Mouse (Mus musculus): ENCODE results near the gene Pkd1l3. TPM values are rescaled to one million over a fixed set of nuclear protein-coding genes. Genes with fewer than 3 reads are reported as not detected.

Pkd1l3 gene
- polyA plus RNA-seq, 1 experiment from 2014 or later = 0.12 TPM

DNA sequence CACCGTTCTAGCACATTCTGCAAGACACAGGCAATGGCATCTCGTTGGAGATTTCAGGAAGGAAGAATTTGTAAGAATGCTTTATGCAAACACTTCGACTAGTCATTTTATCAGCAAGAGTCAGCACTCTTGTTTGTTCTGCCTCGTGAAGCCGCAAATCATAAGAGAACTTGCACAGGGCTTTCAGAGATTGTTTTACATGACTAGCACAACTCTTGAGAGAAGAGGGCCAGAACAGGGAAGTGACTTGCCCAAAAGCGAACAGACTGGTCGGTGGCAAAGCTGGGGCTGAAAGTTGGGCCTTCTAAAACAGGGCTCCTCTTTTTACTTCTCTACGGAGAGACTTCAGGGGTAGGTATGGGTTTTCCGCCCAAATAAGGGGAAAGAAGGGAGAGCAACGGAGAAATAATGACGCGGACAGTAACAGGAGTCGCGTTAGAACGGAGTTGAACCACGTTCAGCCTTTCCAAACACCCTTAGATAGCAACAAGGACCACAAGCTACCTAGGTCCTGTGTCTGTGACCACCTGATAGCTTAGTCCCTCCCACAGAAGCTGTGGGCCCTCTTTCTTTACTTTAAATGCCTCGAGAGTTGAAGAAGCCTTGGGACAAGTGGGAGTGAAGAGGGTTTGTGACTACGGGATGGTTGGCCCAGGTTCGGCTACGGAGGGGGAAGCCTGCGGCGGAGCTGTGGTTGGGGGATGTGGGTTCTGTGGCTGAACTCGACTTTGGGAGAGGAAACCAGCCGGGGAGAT lies 90.4 kb downstream of the Pkd1l3 start:
- H3K9ac ChIP-seq (ENCODE audit: low read length) = peak overlapping the region; percentile 100
- peaks cover 7% of the 10 kb centered on the region; the same call in 1 of the 2 replicates for H3K4me1 ChIP-seq (ENCODE audit: control insufficient read depth, insufficient read depth, low read length)
- peak overlapping the region; percentile 85 for H3K27ac ChIP-seq (ENCODE audit: low read length)
- H3K9me3 ChIP-seq (replicated peaks; ENCODE audit: control insufficient read depth, low read length) = no peaks in the 10 kb centered on the region
- peak overlapping the region; percentile 95 for H3K4me3 ChIP-seq (replicated peaks; ENCODE audit: low read length)
- peaks cover 5% of the 10 kb centered on the region; the same call in 1 of the 2 replicates for H3K36me3 ChIP-seq (ENCODE audit: control insufficient read depth, insufficient read depth, low read length)
- 7% methylated on average over 24 of the region's 24 CpGs for WGBS
- no peaks in the 10 kb centered on the region for H3K27me3 ChIP-seq (ENCODE audit: control insufficient read depth, insufficient read depth, low read length)
- no peak for ATAC-seq (ENCODE audit: insufficient read depth, low FRiP score)
- H3K4me2 ChIP-seq (ENCODE audit: low read depth, low read length) = peak overlapping the region; percentile 95

DNA sequence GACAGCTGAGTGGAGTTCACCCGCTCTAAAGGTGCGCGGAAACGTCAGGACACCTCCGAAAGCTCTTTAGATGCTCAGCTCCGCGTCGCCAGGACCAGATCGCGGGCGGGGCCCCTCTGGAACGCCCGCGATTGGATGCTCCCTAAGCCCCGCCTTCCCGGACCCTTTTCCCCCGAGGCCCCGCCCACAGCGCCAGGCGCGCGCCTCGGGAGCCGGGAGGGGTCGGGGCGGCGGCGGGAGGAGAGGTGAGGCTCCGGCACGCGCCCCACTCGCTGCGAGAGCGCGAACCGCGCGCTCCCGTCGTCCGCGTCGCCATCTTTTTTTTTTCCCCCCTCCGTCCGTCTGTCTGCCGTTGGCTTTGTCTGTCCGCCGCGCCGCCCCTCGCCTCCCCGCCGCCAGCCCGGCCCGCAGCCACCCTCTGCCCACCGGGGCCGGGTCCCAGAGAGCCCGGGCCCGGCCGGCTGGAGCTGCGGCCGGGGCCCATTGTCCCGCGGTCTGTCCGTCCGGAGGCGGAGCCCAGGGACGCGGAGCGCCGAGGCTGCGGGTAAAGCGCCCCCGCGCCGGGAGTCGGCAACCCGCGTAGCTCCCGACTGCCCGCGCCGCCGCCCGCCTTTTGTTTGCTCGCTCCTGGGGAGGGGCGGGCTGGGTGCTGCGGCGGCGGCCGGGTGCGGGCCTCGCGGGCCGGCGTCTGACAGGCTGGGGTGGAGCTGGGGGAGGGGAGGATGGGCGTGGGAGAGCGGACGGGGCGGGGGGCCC lies 91.2 kb downstream of the Pkd1l3 start, which contains the start of gene Zfp821:
Zfp821 (plus strand) TSS at position 227 of the 756 bp plus-strand sequence.
- Histone ChIP-seq H3K4me3 (replicated peaks; ENCODE audit: low read length) (peak within 1 kb of the TSS; percentile 95), H3K9me3 (replicated peaks; ENCODE audit: control insufficient read depth, low read length) (no peaks in the 10 kb centered on the region), H3K9ac (ENCODE audit: low read length) (peak within 1 kb of the TSS; percentile 100), H3K4me1 (ENCODE audit: control insufficient read depth, insufficient read depth, low read length) (peaks cover 7% of the 10 kb centered on the region; the same call in 1 of the 2 replicates), H3K27me3 (ENCODE audit: control insufficient read depth, insufficient read depth, low read length) (no peaks in the 10 kb centered on the region), H3K36me3 (ENCODE audit: control insufficient read depth, insufficient read depth, low read length) (peaks cover 6% of the 10 kb centered on the region; the same call in 1 of the 2 replicates), H3K4me2 (ENCODE audit: low read depth, low read length) (peak within 1 kb of the TSS; percentile 95), H3K27ac (ENCODE audit: low read length) (peak within 1 kb of the TSS; percentile 97)
- WGBS = under 1% methylated on average over 92 of the region's 100 CpGs
- peak; percentile 93 for ATAC-seq (ENCODE audit: insufficient read depth, low FRiP score)

DNA sequence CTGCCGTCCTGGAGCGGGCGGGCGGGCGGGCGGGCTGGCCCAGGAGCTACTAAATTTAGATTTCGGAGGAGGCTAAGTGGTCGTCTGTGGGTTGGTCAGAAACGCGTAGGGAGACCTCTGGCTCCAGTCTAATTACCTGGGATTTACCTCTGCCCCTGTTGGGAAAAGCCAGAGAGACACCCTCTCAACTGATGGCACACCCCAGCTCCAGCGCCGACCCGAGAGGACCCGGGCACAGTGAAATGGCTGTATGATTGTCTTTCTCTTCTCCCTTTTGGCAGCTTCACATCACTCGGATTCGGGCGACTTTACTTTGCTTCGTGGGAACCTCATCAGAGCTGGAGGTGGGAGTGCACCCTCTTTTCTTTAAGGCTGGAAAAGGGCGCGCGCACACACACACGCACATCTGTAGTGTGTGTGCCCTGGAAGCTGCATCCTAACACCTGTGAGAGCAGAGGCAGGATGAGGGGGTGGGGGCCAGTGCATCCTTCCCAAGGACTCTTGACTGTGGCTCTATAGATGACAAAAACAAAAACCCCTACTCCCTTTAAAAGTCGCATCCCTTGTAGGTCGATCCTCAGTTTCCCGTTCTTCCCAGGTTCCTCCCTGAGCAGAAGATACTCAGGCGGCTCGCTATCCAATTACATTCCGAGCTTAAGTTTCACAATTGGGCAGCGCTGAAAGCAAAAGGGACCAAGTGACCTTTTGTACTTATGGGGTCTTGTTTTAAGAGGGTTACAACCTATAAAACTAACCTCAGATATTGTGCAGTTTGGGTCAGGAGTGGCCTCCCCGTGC lies 92.0 kb downstream of the Pkd1l3 start:
- peak; percentile 33 for ATAC-seq (ENCODE audit: insufficient read depth, low FRiP score)
- H3K27ac ChIP-seq (ENCODE audit: low read length) = peak overlapping the region; percentile 97
- peak overlapping the region; percentile 100 for H3K9ac ChIP-seq (ENCODE audit: low read length)
- H3K9me3 ChIP-seq (replicated peaks; ENCODE audit: control insufficient read depth, low read length) = no peaks in the 10 kb centered on the region
- H3K4me2 ChIP-seq (ENCODE audit: low read depth, low read length) = peak overlapping the region; percentile 95
- peaks cover 6% of the 10 kb centered on the region; the same call in 1 of the 2 replicates for H3K36me3 ChIP-seq (ENCODE audit: control insufficient read depth, insufficient read depth, low read length)
- H3K27me3 ChIP-seq (ENCODE audit: control insufficient read depth, insufficient read depth, low read length) = no peaks in the 10 kb centered on the region
- H3K4me1 ChIP-seq (ENCODE audit: control insufficient read depth, insufficient read depth, low read length) = peaks cover 7% of the 10 kb centered on the region; the same call in 1 of the 2 replicates
- 1% methylated on average over 24 of the region's 30 CpGs for WGBS
- peak overlapping the region; percentile 95 for H3K4me3 ChIP-seq (replicated peaks; ENCODE audit: low read length)

DNA sequence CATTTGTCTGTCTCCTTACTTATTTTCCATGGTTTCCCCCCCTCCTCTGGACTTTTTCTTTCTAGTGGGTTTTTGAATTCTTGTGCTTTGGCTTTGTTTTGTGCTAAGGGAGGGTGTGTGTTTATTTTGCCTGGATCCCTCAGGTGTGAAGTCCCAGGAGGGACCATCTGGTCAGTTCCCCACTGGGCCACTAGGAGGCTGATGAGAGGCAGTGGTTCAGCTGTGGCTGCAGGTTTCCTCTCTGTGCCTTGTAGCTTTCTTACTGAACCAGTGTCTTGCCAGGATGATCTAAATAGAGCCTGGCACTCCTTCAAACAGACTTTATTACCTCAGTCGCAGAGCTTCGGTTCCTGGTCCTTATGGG lies 92.5 kb downstream of the Pkd1l3 start:
- Histone ChIP-seq H3K4me2 (ENCODE audit: low read depth, low read length) (peak overlapping the region; percentile 95), H3K4me3 (replicated peaks; ENCODE audit: low read length) (peak overlapping the region; percentile 95), H3K9me3 (replicated peaks; ENCODE audit: control insufficient read depth, low read length) (no peaks in the 10 kb centered on the region), H3K27me3 (ENCODE audit: control insufficient read depth, insufficient read depth, low read length) (no peaks in the 10 kb centered on the region), H3K27ac (ENCODE audit: low read length) (no peak overlapping the region), H3K36me3 (ENCODE audit: control insufficient read depth, insufficient read depth, low read length) (peaks cover 7% of the 10 kb centered on the region; the same call in 1 of the 2 replicates), H3K4me1 (ENCODE audit: control insufficient read depth, insufficient read depth, low read length) (peaks cover 7% of the 10 kb centered on the region; the same call in 1 of the 2 replicates), H3K9ac (ENCODE audit: low read length) (peak overlapping the region; percentile 100)
- ATAC-seq (ENCODE audit: insufficient read depth, low FRiP score) = peak; percentile 45; the same call in 1 of the 2 replicates
- 19% methylated on average over 2 of the region's 2 CpGs for WGBS

DNA sequence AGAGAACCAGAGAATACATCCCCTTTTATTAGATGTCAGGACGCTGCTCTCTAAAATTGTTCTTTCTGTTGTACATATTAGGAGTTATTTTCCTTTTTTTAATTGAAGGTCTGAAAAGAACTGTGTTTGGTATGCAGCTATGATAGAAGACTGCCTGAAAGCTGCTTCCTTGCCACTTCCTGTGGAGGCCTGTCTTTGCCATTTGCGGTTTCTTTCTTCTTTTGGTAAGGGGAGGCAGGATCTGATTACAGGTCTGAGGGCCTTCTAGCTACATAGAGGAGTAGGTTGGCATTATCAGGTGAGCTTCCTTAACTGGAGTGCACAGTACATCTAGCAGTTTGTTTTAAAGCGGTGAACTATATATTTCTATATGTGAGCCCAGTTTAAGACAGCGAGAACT lies 93.6 kb downstream of the Pkd1l3 start:
- H3K36me3 ChIP-seq (ENCODE audit: control insufficient read depth, insufficient read depth, low read length) = peaks cover 9% of the 10 kb centered on the region; the same call in 1 of the 2 replicates
- H3K27ac ChIP-seq (ENCODE audit: low read length) = no peak overlapping the region
- no peak overlapping the region for H3K4me2 ChIP-seq (ENCODE audit: low read depth, low read length)
- no peak overlapping the region for H3K9ac ChIP-seq (ENCODE audit: low read length)
- no peak for ATAC-seq (ENCODE audit: insufficient read depth, low FRiP score)
- peaks cover 7% of the 10 kb centered on the region; the same call in 1 of the 2 replicates for H3K4me1 ChIP-seq (ENCODE audit: control insufficient read depth, insufficient read depth, low read length)
- no peaks in the 10 kb centered on the region for H3K27me3 ChIP-seq (ENCODE audit: control insufficient read depth, insufficient read depth, low read length)
- no peaks in the 10 kb centered on the region for H3K9me3 ChIP-seq (replicated peaks; ENCODE audit: control insufficient read depth, low read length)
- 97% methylated on average over 4 of the region's 4 CpGs for WGBS
- no peak overlapping the region for H3K4me3 ChIP-seq (replicated peaks; ENCODE audit: low read length)

DNA sequence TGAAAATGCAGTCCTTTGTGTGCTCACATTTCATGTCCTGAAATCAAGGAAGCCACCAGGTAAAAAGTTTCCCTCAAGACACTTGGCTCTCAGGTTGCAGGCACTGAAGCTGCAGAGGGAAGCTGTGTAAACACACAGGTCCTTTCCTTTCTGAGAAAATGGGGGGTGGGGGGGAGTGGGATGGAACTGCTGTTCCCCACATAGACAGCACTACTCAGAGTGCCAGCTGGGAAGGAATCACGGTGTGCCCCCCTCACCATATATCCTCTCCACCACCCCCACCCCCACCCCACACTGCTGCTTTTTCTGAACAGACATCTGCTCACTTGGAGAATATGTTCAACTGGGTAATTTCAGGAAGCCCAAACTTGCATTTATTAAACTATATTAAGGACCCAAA lies 98.2 kb downstream of the Pkd1l3 start:
- peaks cover 11% of the 10 kb centered on the region for H3K36me3 ChIP-seq (ENCODE audit: control insufficient read depth, insufficient read depth, low read length)
- ATAC-seq (ENCODE audit: insufficient read depth, low FRiP score) = no peak
- no peak overlapping the region for H3K4me2 ChIP-seq (ENCODE audit: low read depth, low read length)
- H3K27ac ChIP-seq (ENCODE audit: low read length) = no peak overlapping the region
- 92% methylated on average over 1 of the region's 1 CpGs for WGBS
- no peaks in the 10 kb centered on the region for H3K27me3 ChIP-seq (ENCODE audit: control insufficient read depth, insufficient read depth, low read length)
- H3K4me1 ChIP-seq (ENCODE audit: control insufficient read depth, insufficient read depth, low read length) = no peaks in the 10 kb centered on the region
- no peak overlapping the region for H3K9ac ChIP-seq (ENCODE audit: low read length)
- H3K9me3 ChIP-seq (replicated peaks; ENCODE audit: control insufficient read depth, low read length) = no peaks in the 10 kb centered on the region
- no peak overlapping the region for H3K4me3 ChIP-seq (replicated peaks; ENCODE audit: low read length)

DNA sequence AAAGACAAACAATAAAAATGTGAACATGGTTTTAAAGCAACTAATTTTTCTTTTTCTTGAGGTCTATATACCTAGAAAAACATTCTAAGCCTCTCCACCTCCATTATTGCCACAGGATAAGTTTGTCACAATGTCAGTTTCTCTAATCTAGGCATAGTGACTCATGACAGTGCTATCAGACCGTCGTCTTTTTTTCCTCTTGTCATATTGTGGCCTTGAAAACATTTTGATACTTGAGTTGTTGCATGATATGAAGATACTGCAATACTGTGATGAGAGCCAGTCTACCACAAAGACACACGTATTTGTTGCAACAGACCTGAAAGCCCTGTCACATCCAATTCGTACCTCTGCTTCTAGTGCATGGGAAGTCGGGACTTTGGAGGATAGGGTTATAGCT lies 100.6 kb downstream of the Pkd1l3 start:
- H3K4me2 ChIP-seq (ENCODE audit: low read depth, low read length) = no peak overlapping the region
- H3K9ac ChIP-seq (ENCODE audit: low read length) = no peak overlapping the region
- ATAC-seq (ENCODE audit: insufficient read depth, low FRiP score) = no peak
- no peak overlapping the region for H3K4me3 ChIP-seq (replicated peaks; ENCODE audit: low read length)
- peaks cover 15% of the 10 kb centered on the region for H3K36me3 ChIP-seq (ENCODE audit: control insufficient read depth, insufficient read depth, low read length)
- WGBS = 90% methylated on average over 5 of the region's 5 CpGs
- no peaks in the 10 kb centered on the region for H3K27me3 ChIP-seq (ENCODE audit: control insufficient read depth, insufficient read depth, low read length)
- no peak overlapping the region for H3K27ac ChIP-seq (ENCODE audit: low read length)
- H3K9me3 ChIP-seq (replicated peaks; ENCODE audit: control insufficient read depth, low read length) = no peaks in the 10 kb centered on the region
- H3K4me1 ChIP-seq (ENCODE audit: control insufficient read depth, insufficient read depth, low read length) = no peaks in the 10 kb centered on the region

All from stomach, embryonic 16.5 days (tissue).